Mouse (Mus musculus) spleen, adult 2 months (tissue): ENCODE measurements around the gene Rwdd2b.

ENCODE experiments used
- CTCF ChIP-seq: fragments of 200-500 bp; IDR thresholded peaks from 2 replicates; pipeline ENCODE4 v1.5.1; 2011; ENCODE audit warnings: mild to moderate bottlenecking, inconsistent platforms; ENCODE audit not compliant: insufficient read depth, insufficient read length, insufficient replicate concordance; ENCODE audit errors: extremely low read depth
- POLR2A ChIP-seq: fragments of 200-500 bp; IDR thresholded peaks from 2 replicates; pipeline ENCODE4 v1.6.1; 2011; ENCODE audit warnings: low read depth, low read length, inconsistent platforms

- TF ChIP-seq CTCF (no peak), POLR2A (no peak)
Observed at GRCm38 (mm10) chr16:87484367-87484766, 44.0 kb upstream of the Rwdd2b start.
